ENCODE assay signal across 9 mouse cellular contexts in genomic region chr10:39624837-39625625, GRCm38 (mm10). TPM values are rescaled to one million over a fixed set of nuclear protein-coding genes. Genes with fewer than 3 reads are reported as not detected.
A peak's percentile ranks its signal among the peaks of the same experiment; 100 is the strongest.
DNase-seq lines count a peak whose midpoint lies in the region; ATAC-seq and TF ChIP-seq lines count a peak whose summit lies in the region.
"Had no signal": no experiment of that assay in that cellular context is flagged by ENCODE, and none has a peak within 500 bp of the region (broad histone marks: within the 10 kb centered on the region; RNA-seq: fewer than 3 reads in every experiment).

No protein-coding gene starts in this region.

- ATAC-seq in hindbrain, embryonic 12.5 days (ENCODE audit: low FRiP score), result no peak
- no peak for ATAC-seq in hindbrain, embryonic 16.5 days
- peak; percentile 55 for ATAC-seq in common myeloid progenitor, adult 5-6 weeks (replicated peaks; ENCODE audit: low read depth, poor library complexity, severe bottlenecking)
- ATAC-seq in kidney, embryonic 15.5 days (replicated peaks; ENCODE audit: low FRiP score), result no peak
- no peak for ATAC-seq in lung, postnatal 0 days

- H3K27me3 ChIP-seq in hindbrain, embryonic 12.5 days, result no peaks in the 10 kb centered on the region
- H3K27me3 ChIP-seq in hindbrain, embryonic 16.5 days (replicated peaks; ENCODE audit: control insufficient read depth, insufficient read depth, low read length), result no peaks in the 10 kb centered on the region
- no peaks in the 10 kb centered on the region for H3K27me3 ChIP-seq in kidney, embryonic 15.5 days
- H3K27me3 ChIP-seq in lung, postnatal 0 days (replicated peaks; ENCODE audit: insufficient read depth, low read length), result no peaks in the 10 kb centered on the region

- no peak for TF ChIP-seq EP300 in lung, postnatal 0 days (IDR thresholded peaks at IDR 0.05)

- WGBS in hindbrain, embryonic 12.5 days, result 57% methylated on average over 12 of the region's 12 CpGs
- WGBS in hindbrain, embryonic 16.5 days, result 56% methylated on average over 12 of the region's 12 CpGs
- WGBS in kidney, embryonic 15.5 days, result 35% methylated on average over 12 of the region's 12 CpGs
- 28% methylated on average over 12 of the region's 12 CpGs for WGBS in lung, postnatal 0 days

- H3K36me3 ChIP-seq in hindbrain, embryonic 12.5 days, result peaks cover 15% of the 10 kb centered on the region; the same call in 1 of the 2 replicates
- H3K36me3 ChIP-seq in hindbrain, embryonic 16.5 days (ENCODE audit: control insufficient read depth, insufficient read depth, low read length), result 0 out of 2 replicates have a peak, but pooled peaks cover 2% of the 10 kb centered on the region
- peaks cover 32% of the 10 kb centered on the region for H3K36me3 ChIP-seq in kidney, embryonic 15.5 days
- H3K36me3 ChIP-seq in lung, postnatal 0 days (ENCODE audit: insufficient read depth, low read length), result peaks cover 4% of the 10 kb centered on the region; the same call in 1 of the 2 replicates

- no peak overlapping the region for H3K4me3 ChIP-seq in hindbrain, embryonic 12.5 days
- H3K4me3 ChIP-seq in hindbrain, embryonic 16.5 days (ENCODE audit: low read length), result no peak overlapping the region
- H3K4me3 ChIP-seq in kidney, embryonic 15.5 days (replicated peaks), result no peak overlapping the region
- no peak overlapping the region for H3K4me3 ChIP-seq in lung, postnatal 0 days (ENCODE audit: low read depth, low read length)

- 0 out of 2 replicates have a peak overlapping the region, but pooled peaks have one; percentile 9 for H3K27ac ChIP-seq in hindbrain, embryonic 12.5 days
- no peak overlapping the region for H3K27ac ChIP-seq in hindbrain, embryonic 16.5 days (ENCODE audit: low read depth, low read length)
- H3K27ac ChIP-seq in kidney, embryonic 15.5 days, result peak overlapping the region; percentile 75
- 0 out of 2 replicates have a peak overlapping the region, but pooled peaks have one; percentile 38 for H3K27ac ChIP-seq in lung, postnatal 0 days (ENCODE audit: low read length)

- peak; percentile 36 for TF ChIP-seq CTCF in lung, postnatal 0 days (IDR thresholded peaks at IDR 0.05)

- H3K4me2 ChIP-seq in hindbrain, embryonic 12.5 days (replicated peaks), result no peak overlapping the region
- no peak overlapping the region for H3K4me2 ChIP-seq in hindbrain, embryonic 16.5 days (ENCODE audit: low read length)
- H3K4me2 ChIP-seq in kidney, embryonic 15.5 days, result no peak overlapping the region
- no peak overlapping the region for H3K4me2 ChIP-seq in lung, postnatal 0 days (replicated peaks; ENCODE audit: low read depth, low read length)

- peaks cover 27% of the 10 kb centered on the region for H3K4me1 ChIP-seq in hindbrain, embryonic 12.5 days
- peaks cover 15% of the 10 kb centered on the region for H3K4me1 ChIP-seq in hindbrain, embryonic 16.5 days (ENCODE audit: control insufficient read depth, insufficient read depth, low read depth, low read length)
- peaks cover 43% of the 10 kb centered on the region for H3K4me1 ChIP-seq in kidney, embryonic 15.5 days
- H3K4me1 ChIP-seq in lung, postnatal 0 days (ENCODE audit: insufficient read depth, low read depth, low read length), result peaks cover 14% of the 10 kb centered on the region; the same call in 1 of the 2 replicates

- no peak overlapping the region for H3K9ac ChIP-seq in hindbrain, embryonic 12.5 days
- H3K9ac ChIP-seq in hindbrain, embryonic 16.5 days (ENCODE audit: low read depth, low read length), result no peak overlapping the region
- no peak overlapping the region for H3K9ac ChIP-seq in kidney, embryonic 15.5 days
- H3K9ac ChIP-seq in lung, postnatal 0 days (replicated peaks; ENCODE audit: low read depth), result no peak overlapping the region

- DNase-seq in lung, postnatal 0 days (ENCODE audit: low spot score), result peak; percentile 65
- no peak for DNase-seq in right cerebral cortex, adult 2 months (ENCODE audit: low spot score in 2 of 2)
- no peak for DNase-seq in spleen, adult 18-20 months
- DNase-seq in adrenal gland, postnatal 4 days (ENCODE audit: low spot score in 2 of 2), result no peak
- DNase-seq: adrenal gland, postnatal 25 days had no signal

- no peaks in the 10 kb centered on the region for H3K9me3 ChIP-seq in hindbrain, embryonic 12.5 days (replicated peaks)
- no peaks in the 10 kb centered on the region for H3K9me3 ChIP-seq in hindbrain, embryonic 16.5 days (ENCODE audit: control insufficient read depth, low read length)
- no peaks in the 10 kb centered on the region for H3K9me3 ChIP-seq in kidney, embryonic 15.5 days (replicated peaks)
- H3K9me3 ChIP-seq in lung, postnatal 0 days (ENCODE audit: low read length), result no peaks in the 10 kb centered on the region

RNA-seq across cellular contexts. Expression of gene Traf3ip2, which starts 12.3 kb away (rescaled TPM):
- polyA plus RNA-seq in hindbrain, embryonic 12.5 days (2016; fragmentation: Nextera tagmentation; extraction: Ambion mirVana), result 5.8 and 7.0 TPM in 2 replicates
- polyA plus RNA-seq in hindbrain, embryonic 16.5 days (2015; fragmentation: Nextera tagmentation; extraction: Ambion mirVana), result 6.7 and 8.0 TPM in 2 replicates
- total RNA-seq in common myeloid progenitor, adult 5-6 weeks (2017), result 3.8 and 4.0 TPM in 2 replicates
- 15.9 and 18.5 TPM in 2 replicates for polyA plus RNA-seq in kidney, embryonic 15.5 days (2015; fragmentation: Nextera tagmentation; extraction: Ambion mirVana)
- 30.6 and 31.7 TPM in 2 replicates for polyA plus RNA-seq in lung, postnatal 0 days (2015; fragmentation: Nextera tagmentation; extraction: Ambion mirVana)
- total RNA-seq in adrenal gland, postnatal 4 days (2021), result 10 to 100 TPM; 24.0 to 24.8 TPM
